Comparison of ENCODE assay signal across 21 mouse cellular contexts in genomic region chr5:23953047-23953446, GRCm38 (mm10).
A peak's percentile ranks its signal among the peaks of the same experiment; 100 is the strongest.
DNase-seq lines count a peak whose midpoint lies in the region; ATAC-seq and TF ChIP-seq lines count a peak whose summit lies in the region.
"Had no signal": no experiment of that assay in that cellular context is flagged by ENCODE, and none has a peak within 500 bp of the region (broad histone marks: within the 10 kb centered on the region; RNA-seq: fewer than 3 reads in every experiment).

No protein-coding gene starts in this region.

- POLR2A ChIA-PET in Patski (lab: Charles Lee) = no interaction called here

- no peaks in the 10 kb centered on the region for H3K4me1 ChIP-seq in liver, postnatal 0 days (ENCODE audit: insufficient read depth)
- no peaks in the 10 kb centered on the region for H3K4me1 ChIP-seq in liver, embryonic 11.5 days (replicated peaks; ENCODE audit: control insufficient read depth, insufficient read depth, low read length)
- no peaks in the 10 kb centered on the region for H3K4me1 ChIP-seq in embryonic facial prominence, embryonic 10.5 days
- H3K4me1 ChIP-seq: embryonic facial prominence, embryonic 12.5 days; forebrain, embryonic 12.5 days; heart, embryonic 15.5 days; intestine, embryonic 15.5 days had no signal

- no peak for ATAC-seq in liver, postnatal 0 days
- ATAC-seq in liver, embryonic 11.5 days (replicated peaks; ENCODE audit: low FRiP score) = no peak
- no peak for ATAC-seq in Patski
- peak; percentile 70 for ATAC-seq in erythroblast, adult 5-6 weeks (replicated peaks; ENCODE audit: low FRiP score, poor library complexity, severe bottlenecking)
- ATAC-seq: forebrain, embryonic 16.5 days; intestine, embryonic 15.5 days had no signal

- H3K4me3 ChIP-seq in liver, postnatal 0 days (ENCODE audit: low read depth, low read length) = no peak overlapping the region
- no peak overlapping the region for H3K4me3 ChIP-seq in liver, embryonic 11.5 days (ENCODE audit: low read depth, low read length)
- H3K4me3 ChIP-seq in embryonic facial prominence, embryonic 10.5 days = no peak overlapping the region
- H3K4me3 ChIP-seq: embryonic facial prominence, embryonic 12.5 days; forebrain, embryonic 12.5 days; heart, adult 2 months; heart, embryonic 15.5 days; intestine, embryonic 15.5 days had no signal

- H3K9ac ChIP-seq in liver, postnatal 0 days (replicated peaks) = no peak overlapping the region
- no peak overlapping the region for H3K9ac ChIP-seq in liver, embryonic 11.5 days (ENCODE audit: low read depth, low read length)
- H3K9ac ChIP-seq: embryonic facial prominence, embryonic 12.5 days; forebrain, embryonic 12.5 days; heart, embryonic 15.5 days; hindbrain, embryonic 14.5 days; intestine, embryonic 15.5 days had no signal

- TF ChIP-seq CTCF in liver, postnatal 0 days (IDR thresholded peaks at IDR 0.05; ENCODE audit: low read depth) = peak; percentile 30; the same call in 1 of the 2 replicates
- TF ChIP-seq CTCF in Patski (IDR thresholded peaks at IDR 0.05) = peak; percentile 34

- 85% methylated on average over 5 of the region's 5 CpGs for WGBS in liver, postnatal 0 days (ENCODE audit: insufficient replicate concordance)
- WGBS in liver, embryonic 11.5 days = 90% methylated on average over 5 of the region's 5 CpGs
- WGBS in embryonic facial prominence, embryonic 10.5 days = 93% methylated on average over 5 of the region's 5 CpGs

- DNase-seq in liver, postnatal 0 days = no peak
- DNase-seq in liver, embryonic 11.5 days (ENCODE audit: low spot score) = no peak
- no peak for DNase-seq in Patski (ENCODE audit: low read depth, low spot score)
- DNase-seq in layer of hippocampus, postnatal 36 days = no peak
- no peak for DNase-seq in thymus, postnatal 0 days (ENCODE audit: low spot score)
- no peak for DNase-seq in embryonic facial prominence, embryonic 10.5 days (ENCODE audit: low spot score)
- DNase-seq: adrenal gland, postnatal 10 days; cerebellum, adult 18-20 months; cerebellum, adult 9-11 months; embryo, embryonic 11 days; gastrocnemius, postnatal 10 days; heart, adult 2 months; heart, postnatal 14 days had no signal

- no peaks in the 10 kb centered on the region for H3K36me3 ChIP-seq in liver, postnatal 0 days (replicated peaks; ENCODE audit: insufficient read depth, low read length)
- no peaks in the 10 kb centered on the region for H3K36me3 ChIP-seq in liver, embryonic 11.5 days (ENCODE audit: control insufficient read depth, insufficient read depth, low read length)
- H3K36me3 ChIP-seq in embryonic facial prominence, embryonic 10.5 days (replicated peaks) = no peaks in the 10 kb centered on the region
- H3K36me3 ChIP-seq: embryonic facial prominence, embryonic 12.5 days; forebrain, embryonic 12.5 days; heart, embryonic 15.5 days; intestine, embryonic 15.5 days had no signal

- no peaks in the 10 kb centered on the region for H3K27me3 ChIP-seq in liver, postnatal 0 days (ENCODE audit: insufficient read depth, low read length)
- H3K27me3 ChIP-seq in liver, embryonic 11.5 days (replicated peaks; ENCODE audit: control insufficient read depth, insufficient read depth, low read length) = no peaks in the 10 kb centered on the region
- H3K27me3 ChIP-seq in Patski = peaks cover 12% of the 10 kb centered on the region
- H3K27me3 ChIP-seq in embryonic facial prominence, embryonic 10.5 days (replicated peaks; ENCODE audit: low read depth, poor library complexity, severe bottlenecking) = no peaks in the 10 kb centered on the region
- H3K27me3 ChIP-seq: embryonic facial prominence, embryonic 12.5 days; forebrain, embryonic 12.5 days; heart, embryonic 15.5 days; intestine, embryonic 15.5 days had no signal

- H3K27ac ChIP-seq in liver, postnatal 0 days (ENCODE audit: low read depth) = no peak overlapping the region
- no peak overlapping the region for H3K27ac ChIP-seq in liver, embryonic 11.5 days (ENCODE audit: low read depth, low read length)
- H3K27ac ChIP-seq in embryonic facial prominence, embryonic 10.5 days (replicated peaks) = no peak overlapping the region
- H3K27ac ChIP-seq: embryonic facial prominence, embryonic 12.5 days; forebrain, embryonic 12.5 days; heart, adult 2 months; heart, embryonic 15.5 days; hindbrain, embryonic 14.5 days; intestine, embryonic 15.5 days had no signal

- CTCF ChIA-PET in Patski (lab: Charles Lee) = interaction anchor here (1.2 kb wide), 1 partner anchor 14 kb away, joined by 3 read pairs; no protein-coding TSS in a partner anchor

- H3K4me2 ChIP-seq in liver, postnatal 0 days (ENCODE audit: low read depth, low read length) = no peak overlapping the region
- H3K4me2 ChIP-seq in liver, embryonic 11.5 days = no peak overlapping the region
- H3K4me2 ChIP-seq: embryonic facial prominence, embryonic 12.5 days; forebrain, embryonic 12.5 days; heart, embryonic 11.5 days; heart, embryonic 15.5 days; hindbrain, embryonic 14.5 days; intestine, embryonic 15.5 days had no signal

- in situ Hi-C loops in Patski (cut with MboI; ENCODE audit: low pct_unique_long_range_greater_than_20kb) = no loop called here

- TF ChIP-seq EP300 in liver, postnatal 0 days (IDR thresholded peaks at IDR 0.05; ENCODE audit: low read depth) = no peak

- no peaks in the 10 kb centered on the region for H3K9me3 ChIP-seq in liver, postnatal 0 days (ENCODE audit: low read length)
- no peaks in the 10 kb centered on the region for H3K9me3 ChIP-seq in liver, embryonic 11.5 days (ENCODE audit: control insufficient read depth, low read length)
- no peaks in the 10 kb centered on the region for H3K9me3 ChIP-seq in embryonic facial prominence, embryonic 10.5 days
- H3K9me3 ChIP-seq: embryonic facial prominence, embryonic 12.5 days; forebrain, embryonic 12.5 days; heart, embryonic 15.5 days; intestine, embryonic 15.5 days had no signal
